Mouse (Mus musculus) ZHBTc4 (cell line): ENCODE measurements around the gene Nhp2.
A peak's percentile ranks its signal among the peaks of the same experiment; 100 is the strongest.
"Not testable (repeated sequence)": the region's sequence is repeated elsewhere in the genome, so short reads cannot be mapped to it uniquely, and the experiment has no call there.

Experiments used
- DNase-seq: peaks from one replicate; pipeline ENCODE4 v3.0.0-alpha.2; 2011; ENCODE audit warnings: low read depth, low spot score

Nhp2 gene

GRCm38 (mm10) chr11:51606447-51607095 is 13.0 kb upstream of the Nhp2 start, which contains the start of gene Hnrnpab:
Hnrnpab (minus strand) TSS chr11:51606847.
- peak; percentile 98 for DNase-seq

- no peak for DNase-seq
These were observed 12.3 kb upstream of the Nhp2 start for GRCm38 (mm10) chr11:51607096-51607738.

GRCm38 (mm10) chr11:51609266-51609909 is 10.1 kb upstream of the Nhp2 start:
- no peak for DNase-seq

GRCm38 (mm10) chr11:51609940-51610339 is 9.6 kb upstream of the Nhp2 start:
- DNase-seq, result not testable (repeated sequence)

GRCm38 (mm10) chr11:51614256-51614655 is 5.3 kb upstream of the Nhp2 start:
- DNase-seq, result peak; percentile 53

- no peak for DNase-seq
These were observed 4.4 kb upstream of the Nhp2 start for GRCm38 (mm10) chr11:51615129-51615528.

- peak; percentile 88 for DNase-seq
These were observed 3.9 kb upstream of the Nhp2 start for GRCm38 (mm10) chr11:51615601-51616000.

GRCm38 (mm10) chr11:51616113-51616512 is 3.4 kb upstream of the Nhp2 start:
- not testable (repeated sequence) for DNase-seq

- DNase-seq, result peak; percentile 84
These were observed 1.8 kb upstream of the Nhp2 start for GRCm38 (mm10) chr11:51617693-51618092.

GRCm38 (mm10) chr11:51618894-51619408 is 584 bp upstream of the Nhp2 start:
- no peak for DNase-seq

- DNase-seq, result peak; percentile 7
These were observed 549 bp downstream of the Nhp2 start for GRCm38 (mm10) chr11:51620084-51620483.

GRCm38 (mm10) chr11:51621776-51622175 is 2.2 kb downstream of the Nhp2 start:
- DNase-seq, result peak; percentile 2

GRCm38 (mm10) chr11:51622971-51623491 is 3.5 kb downstream of the Nhp2 start:
- DNase-seq, result peak; percentile 4

- DNase-seq, result peak; percentile 33
These were observed 5.8 kb downstream of the Nhp2 start for GRCm38 (mm10) chr11:51625187-51625820.

GRCm38 (mm10) chr11:51627425-51627824 is 7.9 kb downstream of the Nhp2 start:
- DNase-seq, result no peak

- no peak for DNase-seq
These were observed 8.4 kb downstream of the Nhp2 start for GRCm38 (mm10) chr11:51627907-51628306.

GRCm38 (mm10) chr11:51629651-51630314 is 10.2 kb downstream of the Nhp2 start:
- DNase-seq, result peak; percentile 42

- DNase-seq, result no peak
These were observed 12.7 kb downstream of the Nhp2 start for GRCm38 (mm10) chr11:51632130-51632753.

- DNase-seq, result not testable (repeated sequence)
These were observed 13.7 kb downstream of the Nhp2 start for GRCm38 (mm10) chr11:51633200-51633599.

- peak; percentile 70 for DNase-seq
These were observed 14.2 kb downstream of the Nhp2 start for GRCm38 (mm10) chr11:51633721-51634120.

GRCm38 (mm10) chr11:51635127-51635524 is 15.6 kb downstream of the Nhp2 start:
- DNase-seq, result no peak
